Mouse (Mus musculus): Measurements from ENCODE around the gene Mapk8. TPM values are rescaled to one million over a fixed set of nuclear protein-coding genes. Genes with fewer than 3 reads are reported as not detected.

Mapk8 gene
- polyA plus RNA-seq, 1 experiment from 2014 or later, result 27.1 TPM

GRCm38 (mm10) chr14:33373271-33373670, 73.7 kb downstream of the Mapk8 start:
- Histone ChIP-seq H3K4me2 (ENCODE audit: low read length) (no peak overlapping the region), H3K4me3 (ENCODE audit: low read length) (no peak overlapping the region), H3K27ac (ENCODE audit: low read depth, low read length) (no peak overlapping the region), H3K27me3 (replicated peaks; ENCODE audit: control insufficient read depth, insufficient read depth, low read length) (no peaks in the 10 kb centered on the region), H3K9ac (ENCODE audit: low read depth, low read length) (no peak overlapping the region), H3K36me3 (ENCODE audit: control insufficient read depth, insufficient read depth, low read length) (no peaks in the 10 kb centered on the region), H3K4me1 (ENCODE audit: control insufficient read depth, insufficient read depth, low read depth, low read length) (no peaks in the 10 kb centered on the region), H3K9me3 (ENCODE audit: control insufficient read depth, low read length) (no peaks in the 10 kb centered on the region)
- WGBS, result 27% methylated on average over 1 of the region's 1 CpGs
- no peak for ATAC-seq

GRCm38 (mm10) chr14:33371248-33371647, 75.7 kb downstream of the Mapk8 start:
- ATAC-seq, result peak; percentile 47
- no peaks in the 10 kb centered on the region for H3K36me3 ChIP-seq (ENCODE audit: control insufficient read depth, insufficient read depth, low read length)
- 18% methylated on average over 3 of the region's 3 CpGs for WGBS
- no peak overlapping the region for H3K4me3 ChIP-seq (ENCODE audit: low read length)
- no peak overlapping the region for H3K27ac ChIP-seq (ENCODE audit: low read depth, low read length)
- no peaks in the 10 kb centered on the region for H3K27me3 ChIP-seq (replicated peaks; ENCODE audit: control insufficient read depth, insufficient read depth, low read length)
- no peaks in the 10 kb centered on the region for H3K9me3 ChIP-seq (ENCODE audit: control insufficient read depth, low read length)
- no peak overlapping the region for H3K4me2 ChIP-seq (ENCODE audit: low read length)
- H3K4me1 ChIP-seq (ENCODE audit: control insufficient read depth, insufficient read depth, low read depth, low read length), result peaks cover 8% of the 10 kb centered on the region
- H3K9ac ChIP-seq (ENCODE audit: low read depth, low read length), result no peak overlapping the region

DNA sequence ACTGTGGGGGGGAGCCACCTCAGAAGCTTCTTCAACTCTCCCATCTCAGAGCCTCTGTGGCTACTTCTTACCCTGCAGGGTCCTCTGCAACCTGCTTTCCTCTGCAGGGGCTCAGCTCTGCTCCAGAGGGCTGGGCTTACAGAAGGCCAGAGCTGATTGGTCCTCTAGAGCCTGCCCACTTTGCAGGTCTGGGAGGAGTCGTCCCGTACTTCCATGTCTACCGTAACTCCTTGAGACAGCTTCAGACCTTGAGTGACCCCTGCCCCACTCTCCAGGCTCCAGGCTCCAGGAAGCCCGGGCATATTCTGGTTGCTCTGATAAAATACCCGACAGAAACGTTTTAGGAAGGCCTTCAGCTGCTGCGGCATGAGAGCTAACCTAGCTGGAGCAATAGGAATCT, 76.9 kb downstream of the Mapk8 start:
- peak overlapping the region; percentile 20; the same call in 1 of the 2 replicates for H3K4me2 ChIP-seq (ENCODE audit: low read length)
- ATAC-seq, result peak; percentile 48

DNA sequence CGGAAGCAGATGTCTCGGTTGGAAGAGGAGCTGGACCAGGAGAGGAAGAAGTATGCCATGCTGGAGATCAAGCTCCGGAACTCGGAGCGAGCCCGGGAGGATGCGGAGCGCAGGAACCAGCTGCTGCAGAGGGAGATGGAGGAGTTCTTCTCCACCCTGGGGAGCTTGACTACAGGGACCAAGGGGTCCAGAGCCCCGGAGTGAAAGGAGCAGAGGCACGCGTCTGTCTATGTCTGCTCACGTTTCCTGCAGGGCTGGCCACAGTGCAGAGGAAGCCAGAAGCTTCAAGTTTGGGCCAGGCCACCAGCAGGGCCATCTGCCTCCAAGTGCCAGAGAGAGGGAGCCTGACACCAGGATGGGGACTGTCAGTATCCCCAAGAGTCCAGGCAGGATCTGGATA, 77.6 kb downstream of the Mapk8 start:
- Histone ChIP-seq H3K4me2 (ENCODE audit: low read length) (no peak overlapping the region), H3K36me3 (ENCODE audit: control insufficient read depth, insufficient read depth, low read length) (no peaks in the 10 kb centered on the region), H3K9me3 (ENCODE audit: control insufficient read depth, low read length) (no peaks in the 10 kb centered on the region), H3K27me3 (replicated peaks; ENCODE audit: control insufficient read depth, insufficient read depth, low read length) (no peaks in the 10 kb centered on the region), H3K27ac (ENCODE audit: low read depth, low read length) (no peak overlapping the region), H3K4me1 (ENCODE audit: control insufficient read depth, insufficient read depth, low read depth, low read length) (peaks cover 8% of the 10 kb centered on the region), H3K9ac (ENCODE audit: low read depth, low read length) (no peak overlapping the region), H3K4me3 (ENCODE audit: low read length) (no peak overlapping the region)
- ATAC-seq, result no peak
- 81% methylated on average over 12 of the region's 12 CpGs for WGBS

More for the DNA sequence above, 76.9 kb downstream of the Mapk8 start:
- Histone ChIP-seq H3K9me3 (ENCODE audit: control insufficient read depth, low read length) (no peaks in the 10 kb centered on the region), H3K4me3 (ENCODE audit: low read length) (no peak overlapping the region), H3K27ac (ENCODE audit: low read depth, low read length) (no peak overlapping the region), H3K36me3 (ENCODE audit: control insufficient read depth, insufficient read depth, low read length) (no peaks in the 10 kb centered on the region), H3K9ac (ENCODE audit: low read depth, low read length) (no peak overlapping the region), H3K4me1 (ENCODE audit: control insufficient read depth, insufficient read depth, low read depth, low read length) (peaks cover 8% of the 10 kb centered on the region), H3K27me3 (replicated peaks; ENCODE audit: control insufficient read depth, insufficient read depth, low read length) (no peaks in the 10 kb centered on the region)
- WGBS, result 11% methylated on average over 7 of the region's 7 CpGs

DNA sequence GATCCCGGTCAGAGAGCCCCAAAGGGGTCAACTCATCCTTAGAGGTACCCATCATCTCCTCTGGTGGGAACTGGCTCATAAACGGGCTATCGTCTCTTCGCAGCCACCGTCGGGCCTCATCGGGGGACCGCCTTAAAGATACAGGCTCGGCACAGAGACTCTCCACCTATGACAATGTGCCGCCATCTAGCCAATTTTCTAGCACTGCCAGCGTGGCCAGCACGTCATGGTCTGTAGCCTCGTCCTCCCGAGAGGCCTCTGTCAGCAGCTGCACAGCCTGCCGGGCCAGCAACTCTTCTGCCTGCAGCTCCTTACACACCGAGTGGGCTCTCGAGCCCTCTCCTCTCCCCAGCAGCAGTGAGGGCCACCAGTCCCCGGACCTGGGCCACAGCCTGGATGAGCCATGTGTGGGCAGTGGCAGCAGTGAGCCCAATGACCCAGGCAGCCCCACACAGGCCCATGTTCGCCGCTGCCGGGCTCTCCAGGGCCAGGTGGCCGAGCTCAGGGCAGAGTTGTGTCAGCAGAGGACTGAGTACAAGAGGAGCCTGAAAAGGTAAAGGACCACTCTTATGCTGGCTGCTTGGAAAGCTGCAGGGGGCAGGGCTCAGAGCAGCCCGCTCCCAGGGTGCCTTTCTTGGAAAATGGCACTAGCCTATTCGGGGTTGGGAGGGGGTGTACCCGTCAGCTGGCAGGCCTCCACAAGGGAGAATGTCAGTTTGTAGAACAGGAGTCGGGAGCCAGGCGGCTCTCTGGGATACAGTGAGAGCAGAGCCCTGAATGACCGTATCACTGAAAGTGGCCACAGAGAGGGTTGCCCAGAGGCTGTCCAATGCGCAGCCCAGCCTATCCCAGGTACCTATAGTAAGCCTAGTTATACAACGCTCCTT, 79.8 kb downstream of the Mapk8 start:
- no peak overlapping the region; the same call in 1 of the 2 replicates for H3K4me2 ChIP-seq (ENCODE audit: low read length)
- no peak overlapping the region; the same call in 1 of the 2 replicates for H3K27ac ChIP-seq (ENCODE audit: low read depth, low read length)
- no peak overlapping the region for H3K4me3 ChIP-seq (ENCODE audit: low read length)
- no peaks in the 10 kb centered on the region for H3K9me3 ChIP-seq (ENCODE audit: control insufficient read depth, low read length)
- peak overlapping the region; percentile 27; the same call in 1 of the 2 replicates for H3K9ac ChIP-seq (ENCODE audit: low read depth, low read length)
- H3K27me3 ChIP-seq (replicated peaks; ENCODE audit: control insufficient read depth, insufficient read depth, low read length), result peaks cover 2% of the 10 kb centered on the region; the same call in 1 of the 2 replicates
- 0 out of 2 replicates have a peak, but pooled peaks have one; percentile 18 for ATAC-seq
- H3K36me3 ChIP-seq (ENCODE audit: control insufficient read depth, insufficient read depth, low read length), result no peaks in the 10 kb centered on the region
- 57% methylated on average over 30 of the region's 30 CpGs for WGBS
- peaks cover 8% of the 10 kb centered on the region for H3K4me1 ChIP-seq (ENCODE audit: control insufficient read depth, insufficient read depth, low read depth, low read length)

- 94% methylated on average over 2 of the region's 2 CpGs for WGBS
- Histone ChIP-seq H3K36me3 (ENCODE audit: control insufficient read depth, insufficient read depth, low read length) (no peaks in the 10 kb centered on the region), H3K27ac (ENCODE audit: low read depth, low read length) (no peak overlapping the region), H3K9ac (ENCODE audit: low read depth, low read length) (no peak overlapping the region), H3K27me3 (replicated peaks; ENCODE audit: control insufficient read depth, insufficient read depth, low read length) (peaks cover 2% of the 10 kb centered on the region; the same call in 1 of the 2 replicates), H3K9me3 (ENCODE audit: control insufficient read depth, low read length) (no peaks in the 10 kb centered on the region), H3K4me3 (ENCODE audit: low read length) (no peak overlapping the region), H3K4me1 (ENCODE audit: control insufficient read depth, insufficient read depth, low read depth, low read length) (peaks cover 8% of the 10 kb centered on the region), H3K4me2 (ENCODE audit: low read length) (no peak overlapping the region)
- no peak for ATAC-seq
These were observed 82.9 kb downstream of the Mapk8 start for GRCm38 (mm10) chr14:33364061-33364460.

DNA sequence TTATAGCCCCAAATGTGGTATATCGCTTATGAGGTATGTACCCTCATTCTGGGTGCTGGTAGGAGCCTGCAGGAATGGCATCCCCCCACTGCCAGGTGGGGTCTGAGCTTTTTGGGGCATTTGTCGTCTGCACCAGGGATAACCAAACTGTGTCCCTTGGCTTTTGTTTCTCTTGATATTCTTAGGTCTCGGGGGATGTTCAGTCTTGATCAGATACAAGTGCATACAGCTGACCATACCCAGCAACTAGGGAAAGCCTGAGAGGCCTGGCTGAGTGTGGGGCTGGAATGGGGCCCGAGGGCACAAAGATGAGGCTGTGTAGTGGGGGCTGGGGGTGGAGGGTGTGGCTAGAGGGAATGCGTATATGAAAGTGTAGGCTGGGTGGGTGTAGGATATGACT, 83.3 kb downstream of the Mapk8 start:
- 90% methylated on average over 5 of the region's 5 CpGs for WGBS
- no peak for ATAC-seq

DNA sequence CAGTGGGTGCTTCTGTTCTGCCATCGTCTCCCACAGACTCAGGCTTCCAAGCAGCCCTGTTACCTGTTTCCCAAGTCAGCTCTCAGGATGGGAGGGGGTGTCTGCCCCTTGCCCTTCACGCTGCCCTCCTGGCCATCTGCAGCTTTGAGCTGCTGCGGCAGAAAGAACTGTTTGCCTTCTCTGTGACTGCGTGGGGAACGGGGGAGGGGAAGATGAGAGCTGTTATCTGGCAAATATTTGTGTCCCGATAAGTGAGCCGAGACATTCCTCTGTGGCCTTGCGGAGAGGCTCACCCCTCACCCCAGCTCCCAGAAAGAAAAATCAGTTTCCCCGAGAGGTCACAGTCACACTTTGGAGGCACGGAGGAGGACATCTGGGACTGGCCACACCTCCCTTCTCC, 84.2 kb downstream of the Mapk8 start:
- H3K4me1 ChIP-seq (ENCODE audit: control insufficient read depth, insufficient read depth, low read depth, low read length), result peaks cover 8% of the 10 kb centered on the region
- 46% methylated on average over 10 of the region's 10 CpGs for WGBS
- ATAC-seq, result no peak
- no peak overlapping the region for H3K27ac ChIP-seq (ENCODE audit: low read depth, low read length)
- H3K9me3 ChIP-seq (ENCODE audit: control insufficient read depth, low read length), result no peaks in the 10 kb centered on the region
- no peak overlapping the region for H3K4me2 ChIP-seq (ENCODE audit: low read length)
- H3K9ac ChIP-seq (ENCODE audit: low read depth, low read length), result no peak overlapping the region; the same call in none of the 2 replicates
- H3K36me3 ChIP-seq (ENCODE audit: control insufficient read depth, insufficient read depth, low read length), result no peaks in the 10 kb centered on the region
- peaks cover 2% of the 10 kb centered on the region; the same call in 1 of the 2 replicates for H3K27me3 ChIP-seq (replicated peaks; ENCODE audit: control insufficient read depth, insufficient read depth, low read length)
- H3K4me3 ChIP-seq (ENCODE audit: low read length), result no peak overlapping the region

More for the DNA sequence above, 83.3 kb downstream of the Mapk8 start:
- H3K4me1 ChIP-seq (ENCODE audit: control insufficient read depth, insufficient read depth, low read depth, low read length), result peaks cover 8% of the 10 kb centered on the region
- no peak overlapping the region for H3K27ac ChIP-seq (ENCODE audit: low read depth, low read length)
- no peaks in the 10 kb centered on the region for H3K9me3 ChIP-seq (ENCODE audit: control insufficient read depth, low read length)
- no peak overlapping the region for H3K9ac ChIP-seq (ENCODE audit: low read depth, low read length)
- H3K36me3 ChIP-seq (ENCODE audit: control insufficient read depth, insufficient read depth, low read length), result no peaks in the 10 kb centered on the region
- no peak overlapping the region for H3K4me3 ChIP-seq (ENCODE audit: low read length)
- H3K4me2 ChIP-seq (ENCODE audit: low read length), result no peak overlapping the region
- peaks cover 2% of the 10 kb centered on the region; the same call in 1 of the 2 replicates for H3K27me3 ChIP-seq (replicated peaks; ENCODE audit: control insufficient read depth, insufficient read depth, low read length)

DNA sequence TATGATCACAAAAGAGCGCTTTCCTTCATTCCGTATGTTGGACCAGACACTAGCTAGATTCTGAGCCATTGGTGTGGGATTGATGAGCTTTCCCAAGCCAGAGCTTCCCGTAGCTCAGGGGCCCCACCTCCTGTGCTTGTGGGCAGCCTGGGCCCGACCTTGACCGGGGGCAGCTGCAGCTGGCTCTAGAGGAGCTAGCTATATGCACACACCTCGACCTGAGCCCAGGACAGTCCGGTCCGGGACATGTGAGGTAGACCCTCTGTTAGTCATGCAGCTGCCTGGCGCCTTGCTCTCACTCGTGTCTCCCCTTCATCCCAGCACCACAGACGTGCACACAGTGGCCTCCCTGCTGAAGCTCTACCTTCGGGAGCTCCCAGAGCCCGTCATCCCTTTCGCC, 84.8 kb downstream of the Mapk8 start:
- no peak for ATAC-seq
- no peak overlapping the region for H3K9ac ChIP-seq (ENCODE audit: low read depth, low read length)
- no peaks in the 10 kb centered on the region for H3K36me3 ChIP-seq (ENCODE audit: control insufficient read depth, insufficient read depth, low read length)
- H3K4me1 ChIP-seq (ENCODE audit: control insufficient read depth, insufficient read depth, low read depth, low read length), result peaks cover 2% of the 10 kb centered on the region
- no peak overlapping the region for H3K27ac ChIP-seq (ENCODE audit: low read depth, low read length)
- H3K9me3 ChIP-seq (ENCODE audit: control insufficient read depth, low read length), result no peaks in the 10 kb centered on the region
- no peak overlapping the region for H3K4me3 ChIP-seq (ENCODE audit: low read length)
- H3K4me2 ChIP-seq (ENCODE audit: low read length), result no peak overlapping the region
- peaks cover 2% of the 10 kb centered on the region; the same call in 1 of the 2 replicates for H3K27me3 ChIP-seq (replicated peaks; ENCODE audit: control insufficient read depth, insufficient read depth, low read length)
- 67% methylated on average over 14 of the region's 14 CpGs for WGBS
